Mouse (Mus musculus) limb, embryonic 13.5 days (tissue): ENCODE measurements around the gene Dyrk4. TPM values are rescaled to one million over a fixed set of nuclear protein-coding genes. Genes with fewer than 3 reads are reported as not detected.

ENCODE experiments used
- ATAC-seq: fragments of 200-750 bp; cut with Nextera tagmentation; 2 replicates; pipeline ENCODE4 v1.8.0; 2017; ENCODE audit warnings: low read depth, moderate number of reproducible peaks, moderate TSS enrichment; ENCODE audit not compliant: low FRiP score
- H3K27ac ChIP-seq: fragments of 300-500 bp; sonication (generic); 2 replicates; pipeline ENCODE4 v1.5.1; 2015; ENCODE audit warnings: inconsistent platforms, mild to moderate bottlenecking, moderate library complexity
- H3K27me3 ChIP-seq: fragments of 300-500 bp; sonication (generic); 2 replicates; pipeline ENCODE4 v1.6.1; 2015; ENCODE audit warnings: mild to moderate bottlenecking, inconsistent platforms
- H3K36me3 ChIP-seq: fragments of 300-500 bp; sonication (generic); 2 replicates; pipeline ENCODE4 v1.6.1; 2015; ENCODE audit warnings: inconsistent platforms, mild to moderate bottlenecking, moderate library complexity
- H3K4me1 ChIP-seq: fragments of 300-500 bp; sonication (generic); 2 replicates; pipeline ENCODE4 v1.6.1; 2015; ENCODE audit warnings: inconsistent platforms
- H3K4me2 ChIP-seq: fragments of 300-500 bp; sonication (generic); replicated peaks from 2 replicates; pipeline ENCODE4 v1.6.1; 2015; ENCODE audit warnings: inconsistent platforms, mild to moderate bottlenecking, moderate library complexity
- H3K4me3 ChIP-seq: fragments of 300-500 bp; sonication (generic); 2 replicates; pipeline ENCODE4 v1.5.1; 2015; ENCODE audit warnings: moderate library complexity, mild to moderate bottlenecking, inconsistent platforms
- H3K9ac ChIP-seq: fragments of 300-500 bp; sonication (generic); 2 replicates; pipeline ENCODE4 v1.6.1; 2015; ENCODE audit warnings: mild to moderate bottlenecking, inconsistent platforms
- H3K9me3 ChIP-seq: fragments of 300-500 bp; sonication (generic); 2 replicates; pipeline ENCODE4 v1.6.1; 2016; ENCODE audit warnings: inconsistent platforms
- WGBS: fragments of 180-500 bp; shearing (Covaris S2); methylation state at CpG from one replicate; pipeline ENCODE4 v1.1.7; 2015; 5-methylcytosine and 5-hydroxymethylcytosine counted together
- polyA plus RNA-seq: library from polyadenylated mRNA; unstranded; fragments of >200 nt; fragmentation: Nextera tagmentation; extraction: Ambion mirVana; gene quantifications from 2 replicates; pipeline ENCODE4 v1.2.1, GENCODE M21; 2015

The Dyrk4 gene
- polyA plus RNA-seq, 1 experiment from 2014 or later, result not detected

GRCm38 (mm10) chr6:126932896-126933295 lies 11.3 kb upstream of the Dyrk4 start:
- Histone ChIP-seq H3K9me3 (no peaks in the 10 kb centered on the region), H3K4me1 (peaks cover 7% of the 10 kb centered on the region; the same call in 1 of the 2 replicates), H3K4me2 (no peak overlapping the region), H3K36me3 (peaks cover 53% of the 10 kb centered on the region), H3K9ac (no peak overlapping the region), H3K27ac (no peak overlapping the region), H3K4me3 (no peak overlapping the region), H3K27me3 (no peaks in the 10 kb centered on the region)
- ATAC-seq, result no peak
- WGBS, result 76% methylated on average over 2 of the region's 2 CpGs

GRCm38 (mm10) chr6:126914928-126915327 lies 6.7 kb downstream of the Dyrk4 start:
- 73% methylated on average over 5 of the region's 5 CpGs for WGBS

GRCm38 (mm10) chr6:126910727-126911126 lies 10.9 kb downstream of the Dyrk4 start:
- H3K27ac ChIP-seq, result no peak overlapping the region
- ATAC-seq, result no peak
- H3K9me3 ChIP-seq, result no peaks in the 10 kb centered on the region
- no peak overlapping the region for H3K4me2 ChIP-seq
- no peaks in the 10 kb centered on the region for H3K4me1 ChIP-seq
- H3K9ac ChIP-seq, result no peak overlapping the region
- 84% methylated on average over 4 of the region's 4 CpGs for WGBS
- no peaks in the 10 kb centered on the region for H3K36me3 ChIP-seq
- H3K27me3 ChIP-seq, result no peaks in the 10 kb centered on the region
- H3K4me3 ChIP-seq, result no peak overlapping the region

More at GRCm38 (mm10) chr6:126914928-126915327, 6.7 kb downstream of the Dyrk4 start:
- Histone ChIP-seq H3K4me2 (no peak overlapping the region), H3K4me1 (no peaks in the 10 kb centered on the region), H3K9me3 (no peaks in the 10 kb centered on the region), H3K9ac (no peak overlapping the region), H3K4me3 (no peak overlapping the region), H3K27ac (no peak overlapping the region), H3K27me3 (no peaks in the 10 kb centered on the region), H3K36me3 (no peaks in the 10 kb centered on the region)
- ATAC-seq, result no peak

DNA sequence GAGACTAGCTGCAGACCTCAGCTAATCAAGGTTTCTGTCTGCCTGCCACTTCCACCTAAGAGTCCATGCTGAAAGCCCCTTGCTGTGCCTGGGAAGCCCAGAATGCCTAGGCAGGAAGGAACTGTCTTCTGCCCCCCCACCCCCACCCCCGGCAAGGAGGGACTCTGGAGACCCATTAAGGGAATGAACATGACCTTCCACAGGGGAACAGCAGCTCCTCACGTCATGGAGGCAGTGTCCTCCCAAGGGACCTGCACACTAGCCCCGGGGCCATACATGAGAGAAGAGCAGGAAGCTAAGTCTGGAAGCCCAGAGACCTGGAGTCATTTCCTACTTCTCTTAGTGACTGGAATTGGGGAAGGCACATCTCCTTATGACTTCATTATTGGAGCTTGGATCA lies 13.8 kb downstream of the Dyrk4 start:
- no peak overlapping the region for H3K4me3 ChIP-seq
- no peaks in the 10 kb centered on the region for H3K36me3 ChIP-seq
- ATAC-seq, result no peak
- H3K27ac ChIP-seq, result no peak overlapping the region
- no peaks in the 10 kb centered on the region for H3K27me3 ChIP-seq
- H3K4me2 ChIP-seq, result no peak overlapping the region
- H3K9me3 ChIP-seq, result no peaks in the 10 kb centered on the region
- no peak overlapping the region for H3K9ac ChIP-seq
- 61% methylated on average over 3 of the region's 3 CpGs for WGBS
- no peaks in the 10 kb centered on the region for H3K4me1 ChIP-seq

DNA sequence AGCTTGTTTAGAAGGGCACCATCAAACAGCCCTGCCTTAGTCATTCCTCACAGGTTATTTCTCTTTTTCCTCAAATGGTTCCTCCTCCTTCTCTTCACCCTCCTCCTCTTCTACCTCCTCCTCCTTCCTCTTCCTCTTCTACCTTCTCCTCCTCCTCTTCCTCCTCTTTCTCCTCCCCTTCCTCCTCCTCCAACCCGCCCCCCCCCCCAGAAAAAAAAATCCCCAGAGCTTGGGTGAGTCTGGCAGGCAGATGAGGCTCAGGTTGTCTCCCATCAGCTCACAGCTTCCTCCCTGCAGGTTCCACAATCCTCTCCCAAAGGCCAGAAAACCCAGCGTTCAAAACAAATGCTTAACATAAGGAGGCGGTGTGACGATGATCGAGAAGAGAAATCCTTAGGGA lies 14.3 kb downstream of the Dyrk4 start:
- Histone ChIP-seq H3K4me1 (no peaks in the 10 kb centered on the region), H3K36me3 (no peaks in the 10 kb centered on the region), H3K9ac (no peak overlapping the region), H3K4me3 (no peak overlapping the region), H3K9me3 (no peaks in the 10 kb centered on the region), H3K27me3 (no peaks in the 10 kb centered on the region), H3K27ac (no peak overlapping the region), H3K4me2 (no peak overlapping the region)
- ATAC-seq, result no peak
- WGBS, result 81% methylated on average over 4 of the region's 5 CpGs

GRCm38 (mm10) chr6:126877118-126877517 lies 44.5 kb downstream of the Dyrk4 start:
- no peak for ATAC-seq
- Histone ChIP-seq H3K9ac (no peak overlapping the region), H3K4me3 (no peak overlapping the region), H3K4me2 (no peak overlapping the region), H3K27me3 (peaks cover 11% of the 10 kb centered on the region), H3K9me3 (no peaks in the 10 kb centered on the region), H3K4me1 (no peaks in the 10 kb centered on the region), H3K27ac (no peak overlapping the region), H3K36me3 (no peaks in the 10 kb centered on the region)
- WGBS, result 79% methylated on average over 8 of the region's 8 CpGs

- no peak within 1 kb of the TSS for H3K27ac ChIP-seq
- H3K36me3 ChIP-seq, result no peaks in the 10 kb centered on the region
- ATAC-seq, result no peak
- peaks cover 9% of the 10 kb centered on the region for H3K4me1 ChIP-seq
- no peak within 1 kb of the TSS for H3K9ac ChIP-seq
- no peak within 1 kb of the TSS for H3K4me2 ChIP-seq
- no peak within 1 kb of the TSS for H3K4me3 ChIP-seq
- peaks cover 5% of the 10 kb centered on the region; the same call in 1 of the 2 replicates for H3K27me3 ChIP-seq
- no peaks in the 10 kb centered on the region for H3K9me3 ChIP-seq
These were observed 68.8 kb downstream of the Dyrk4 start, which contains the start of gene Akap3 for GRCm38 (mm10) chr6:126852881-126853280. TSS of gene Akap3 (plus strand) at chr6:126853098.

DNA sequence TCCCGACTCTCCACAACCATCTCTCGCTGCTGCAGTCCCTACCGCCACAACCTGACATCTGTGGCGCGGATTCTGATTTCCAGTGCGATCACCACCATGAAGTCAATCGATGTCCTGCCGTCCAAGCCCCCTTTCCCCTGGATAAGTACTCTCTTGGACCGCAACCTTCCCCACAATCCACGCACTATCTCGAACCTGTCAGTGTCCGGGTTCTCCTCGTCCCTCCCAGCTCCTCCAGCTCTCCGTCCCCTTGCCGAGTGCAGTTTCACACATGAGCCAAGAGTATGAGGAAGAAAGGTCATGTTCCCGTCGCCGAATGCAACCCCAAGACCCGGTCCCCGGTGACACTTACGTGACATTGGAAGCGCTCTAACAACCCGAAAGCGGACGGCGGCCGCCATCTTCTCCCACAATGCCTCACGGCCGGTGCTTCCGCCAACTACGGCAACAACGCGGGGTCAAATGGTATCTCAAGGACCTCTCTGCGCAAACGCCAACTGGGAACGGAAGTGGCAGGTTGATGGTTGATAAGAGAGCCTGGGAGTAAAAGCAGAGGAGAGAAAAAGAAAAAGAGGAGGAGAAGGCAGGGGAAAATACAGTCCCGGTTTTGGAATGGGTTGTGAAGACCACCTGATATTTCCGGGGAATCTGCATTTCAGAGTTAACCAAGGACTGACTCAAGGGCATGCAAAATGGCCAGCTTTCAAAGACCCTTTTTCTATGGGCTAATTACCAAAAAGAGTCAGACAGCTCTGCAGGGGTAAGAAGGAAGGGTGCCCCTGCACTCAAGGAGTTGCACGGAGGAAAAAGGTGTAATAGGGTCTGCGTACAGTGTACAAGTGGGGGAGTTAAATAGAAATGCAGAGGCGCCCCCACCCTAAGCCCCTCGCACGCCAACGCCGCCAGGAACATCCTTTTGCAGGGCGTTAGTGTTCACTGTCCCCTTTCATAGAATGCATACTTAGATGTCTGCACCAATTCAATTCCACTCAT lies 72.6 kb downstream of the Dyrk4 start, which contains the start of gene Ndufa9:
Ndufa9 (minus strand) TSS at position 425 of the 993 bp plus-strand sequence.
- Histone ChIP-seq H3K4me1 (peaks cover 17% of the 10 kb centered on the region), H3K9me3 (no peaks in the 10 kb centered on the region), H3K27ac (no peak within 1 kb of the TSS), H3K9ac (peak within 1 kb of the TSS; percentile 86), H3K27me3 (peaks cover 5% of the 10 kb centered on the region; the same call in 1 of the 2 replicates), H3K4me2 (peak within 1 kb of the TSS; percentile 86), H3K4me3 (peak within 1 kb of the TSS; percentile 71), H3K36me3 (peaks cover 6% of the 10 kb centered on the region)
- WGBS, result 8% methylated on average over 46 of the region's 46 CpGs
- ATAC-seq, result peak; percentile 84

GRCm38 (mm10) chr6:126836628-126837027 lies 85.0 kb downstream of the Dyrk4 start:
- Histone ChIP-seq H3K36me3 (peaks cover 94% of the 10 kb centered on the region), H3K9me3 (no peaks in the 10 kb centered on the region)
- 77% methylated on average over 8 of the region's 8 CpGs for WGBS

More at GRCm38 (mm10) chr6:126836628-126837027, 85.0 kb downstream of the Dyrk4 start:
- Histone ChIP-seq H3K9ac (no peak overlapping the region), H3K4me2 (no peak overlapping the region), H3K27me3 (no peaks in the 10 kb centered on the region), H3K4me1 (no peaks in the 10 kb centered on the region), H3K4me3 (no peak overlapping the region), H3K27ac (no peak overlapping the region)
- ATAC-seq, result no peak

Other genes with a start within 250 kb of the Dyrk4 start
- 8.7 and 9.0 TPM in 2 replicates for gene Kcna6, start 181.2 kb downstream of the Dyrk4 start, polyA plus RNA-seq
- gene Ndufa9, start 72.7 kb downstream of the Dyrk4 start, polyA plus RNA-seq, result 186 and 195 TPM in 2 replicates
- gene Akap3, start 68.7 kb downstream of the Dyrk4 start, polyA plus RNA-seq, result 0.09 TPM in 1 of 2 replicates, not detected in the other
- 54.3 and 63.8 TPM in 2 replicates for gene Rad51ap1, start 17.7 kb upstream of the Dyrk4 start, polyA plus RNA-seq
- gene D6Wsu163e, start 18.1 kb upstream of the Dyrk4 start, polyA plus RNA-seq, result 17.2 and 18.0 TPM in 2 replicates
- gene Fgf6, start 93.7 kb upstream of the Dyrk4 start, polyA plus RNA-seq, result 1.4 and 1.5 TPM in 2 replicates
- gene Fgf23, start 151.1 kb upstream of the Dyrk4 start, polyA plus RNA-seq, result 0.17 TPM in 1 of 2 replicates, not detected in the other
- gene Tigar, start 187.7 kb upstream of the Dyrk4 start, polyA plus RNA-seq, result 3.1 and 3.6 TPM in 2 replicates
- 1,475 and 1,588 TPM in 2 replicates for gene Ccnd2, start 230.4 kb upstream of the Dyrk4 start, polyA plus RNA-seq